Mouse (Mus musculus): Measurements from ENCODE around the gene Odf2l. TPM values are rescaled to one million over a fixed set of nuclear protein-coding genes. Genes with fewer than 3 reads are reported as not detected.

Odf2l gene
- total RNA-seq, 2 experiments from 2014 or later: 17.1 to 22.7 TPM

Other genes with a start within 250 kb of the Odf2l start
- not detected for gene Clca4b, start 186.1 kb upstream of the Odf2l start, total RNA-seq (2021)
- not detected for gene Clca4a, start 143.5 kb upstream of the Odf2l start, total RNA-seq (2021)
- gene Clca1, start 85.8 kb upstream of the Odf2l start, total RNA-seq (2021): not detected
- gene Clca2, start 19.1 kb upstream of the Odf2l start, total RNA-seq (2021): under 1 TPM in 1 of 2 experiments, not detected in 1; 0.07 TPM
- 1 to 10 TPM in 1 of 2 experiments, under 1 TPM in 1; 0.30 to 1.2 TPM for gene Col24a1, start 173.9 kb downstream of the Odf2l start, total RNA-seq (2021)